Mouse (Mus musculus) retina, postnatal 7 days (tissue): Measurements from ENCODE around the gene Zcchc7.
"Not testable (repeated sequence)": the region's sequence is repeated elsewhere in the genome, so short reads cannot be mapped to it uniquely, and the experiment has no call there.

Experiments used
- DNase-seq: peaks from one replicate; pipeline ENCODE4 v3.0.0-alpha.2; 2012; ENCODE audit warnings: low read depth, low spot score

Gene Zcchc7

DNA sequence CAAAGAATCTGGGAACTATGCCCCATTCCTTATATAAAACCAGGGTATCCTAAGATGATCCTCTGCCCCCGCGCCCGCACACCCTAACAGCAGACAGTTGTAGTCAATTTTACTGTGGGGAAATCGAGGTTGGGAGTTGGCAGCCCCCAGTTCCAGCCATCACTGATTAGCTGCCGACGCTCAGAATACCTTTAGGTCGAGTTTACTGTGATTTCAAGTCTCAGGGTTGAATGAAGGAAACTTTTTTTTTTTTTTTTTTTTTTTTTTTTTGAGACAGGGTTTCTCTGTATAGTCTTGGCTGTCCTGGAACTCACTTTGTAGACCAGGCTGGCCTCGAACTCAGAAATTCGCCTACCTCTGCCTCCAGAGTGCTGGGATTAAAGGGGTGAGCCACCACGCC lies 1.5 kb downstream of the Zcchc7 start:
- not testable (repeated sequence) for DNase-seq

DNA sequence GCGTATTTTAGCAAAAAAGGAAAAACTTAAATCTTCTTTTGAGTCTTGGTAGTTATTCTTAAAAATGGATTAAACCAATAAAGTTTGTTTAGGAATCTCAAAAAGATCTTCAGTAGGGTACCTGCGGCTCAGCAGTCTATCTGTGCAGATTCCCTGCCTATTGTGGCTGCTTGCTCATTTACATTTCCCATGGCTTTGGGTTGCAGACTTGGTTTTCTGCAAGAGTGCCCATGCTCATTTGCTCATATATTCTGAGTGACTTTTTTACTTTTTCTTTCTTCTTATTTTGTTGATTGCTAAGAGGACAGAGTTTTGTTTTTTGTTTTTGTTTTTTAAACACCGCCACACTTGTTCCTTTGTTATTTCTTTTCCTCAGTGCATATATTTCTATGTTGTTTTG lies 19.2 kb downstream of the Zcchc7 start:
- DNase-seq, result no peak

DNA sequence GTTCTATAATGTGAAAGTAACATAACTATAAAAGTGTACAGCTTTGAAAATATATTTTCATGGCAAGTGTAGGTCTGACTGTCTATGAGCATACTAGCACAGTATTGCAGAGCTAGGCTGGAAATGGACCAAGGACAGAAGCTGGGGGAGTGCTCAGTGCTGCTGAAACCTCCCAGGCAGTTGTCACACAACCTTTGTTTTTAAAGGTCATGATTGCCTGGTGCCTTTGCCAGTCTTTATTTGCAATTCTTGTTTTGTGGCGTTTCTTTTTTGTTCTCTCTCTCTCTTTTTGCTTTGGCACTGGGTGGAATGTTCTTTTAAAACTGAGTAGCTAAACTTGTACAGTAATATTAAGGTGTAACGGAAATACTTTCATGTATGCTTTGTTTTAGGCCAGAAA lies 21.0 kb downstream of the Zcchc7 start:
- no peak for DNase-seq

DNA sequence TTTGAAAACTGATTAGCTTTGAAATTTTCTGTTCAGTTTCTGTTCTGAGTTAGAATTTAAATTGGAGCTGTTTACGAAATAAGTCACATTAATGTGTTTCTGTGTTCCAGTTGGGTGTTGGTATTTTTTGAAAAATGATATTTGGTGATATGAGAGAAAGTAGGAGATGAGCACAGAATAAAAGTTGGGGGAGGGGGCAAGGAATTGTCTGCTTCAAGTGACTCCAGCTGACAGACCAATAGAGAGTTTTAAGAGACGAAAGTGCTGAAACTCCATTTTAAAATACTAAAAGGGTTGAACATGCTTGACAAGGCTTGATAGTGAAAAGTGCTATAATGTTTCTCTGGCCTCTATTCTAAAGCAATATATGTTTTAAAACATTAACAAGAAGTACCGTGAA lies 21.4 kb downstream of the Zcchc7 start:
- DNase-seq, result no peak

DNA sequence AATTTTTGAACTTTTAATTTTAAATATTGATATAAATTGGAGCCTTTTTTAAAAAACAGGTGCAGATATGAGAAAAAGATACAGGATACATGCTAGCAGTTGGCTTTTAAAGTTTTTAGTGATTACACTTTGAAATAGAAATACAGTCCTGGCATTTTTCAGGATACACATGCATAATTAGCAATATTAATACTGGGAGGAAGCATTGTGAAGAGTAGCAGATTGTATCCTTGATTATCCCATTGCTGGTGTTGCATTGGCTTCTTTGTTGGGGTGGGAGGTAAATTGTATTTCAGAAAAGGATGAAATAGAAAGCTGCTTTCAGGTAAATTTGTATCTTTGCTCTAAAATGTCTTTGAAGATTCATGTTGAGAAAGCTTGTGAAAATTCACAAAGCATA lies 22.0 kb downstream of the Zcchc7 start:
- no peak for DNase-seq

DNA sequence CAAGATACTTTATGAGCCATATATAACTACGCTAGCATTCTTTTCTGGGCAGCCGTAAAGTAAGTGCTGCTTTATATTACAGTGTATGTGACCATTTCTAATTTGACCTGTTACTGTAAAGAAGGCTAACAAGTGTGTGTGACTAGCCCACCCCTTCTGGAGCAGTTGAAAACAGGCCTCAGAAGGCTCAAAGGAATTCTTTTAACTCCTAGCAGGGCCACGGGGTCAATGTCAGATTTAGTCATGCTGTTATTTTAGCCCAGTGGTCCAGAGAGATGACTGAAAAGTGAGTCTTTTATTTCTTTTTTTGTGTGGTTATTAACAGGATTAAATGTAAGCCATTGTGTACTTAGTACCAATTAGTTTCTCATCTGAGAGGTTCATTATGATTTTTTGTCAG lies 22.6 kb downstream of the Zcchc7 start:
- DNase-seq, result no peak

DNA sequence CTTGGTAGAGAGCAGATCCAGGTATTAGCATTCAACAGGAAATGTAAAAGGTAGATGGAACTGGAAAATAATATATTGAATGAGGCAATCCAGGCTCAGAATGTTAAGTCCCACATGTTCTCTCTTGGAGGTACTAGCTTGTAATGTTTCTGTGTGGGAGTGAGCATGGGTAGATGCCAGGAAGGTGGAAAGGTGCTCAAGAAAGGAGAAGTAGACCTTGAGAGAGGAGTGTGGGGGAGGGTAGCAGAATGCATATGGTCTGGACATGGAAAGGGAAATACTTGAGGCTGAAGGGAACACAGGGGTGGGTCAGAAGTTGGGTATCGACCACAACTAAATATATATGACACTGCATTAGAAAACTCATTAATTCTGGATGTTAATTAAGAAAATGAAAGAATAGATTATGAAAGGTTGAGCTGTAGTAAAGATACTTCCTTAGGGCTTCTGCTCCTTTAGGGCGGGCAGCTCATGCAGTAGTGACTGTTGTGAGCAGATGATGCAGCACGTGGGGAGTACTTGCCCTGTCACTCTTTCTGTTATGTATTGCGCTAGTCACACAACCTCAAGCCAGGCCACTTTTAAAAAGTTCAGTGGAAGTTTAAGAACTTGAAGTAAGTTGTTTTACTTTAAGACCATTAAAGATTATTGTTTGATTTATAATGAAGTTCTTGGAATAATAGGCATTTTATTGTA lies 24.9 kb downstream of the Zcchc7 start:
- no peak for DNase-seq

DNA sequence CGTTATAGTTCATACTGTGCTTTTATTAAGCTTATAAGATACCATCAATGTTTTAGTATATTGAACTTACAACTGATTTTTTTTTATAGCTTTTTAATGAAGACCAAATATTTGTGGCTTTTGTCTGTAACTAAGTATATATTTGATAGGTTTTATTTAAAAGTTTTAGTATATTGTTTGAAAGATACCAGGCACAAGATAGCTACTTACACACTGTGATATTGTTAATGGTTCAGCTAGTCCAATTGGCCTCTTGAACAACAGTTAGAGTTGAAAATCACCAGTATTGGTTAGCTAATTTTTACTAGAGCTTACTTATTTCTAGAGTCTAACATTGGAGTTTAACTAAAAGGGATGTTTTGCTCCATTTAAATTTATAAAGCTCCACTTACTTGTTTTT lies 25.8 kb downstream of the Zcchc7 start:
- DNase-seq, result no peak

DNA sequence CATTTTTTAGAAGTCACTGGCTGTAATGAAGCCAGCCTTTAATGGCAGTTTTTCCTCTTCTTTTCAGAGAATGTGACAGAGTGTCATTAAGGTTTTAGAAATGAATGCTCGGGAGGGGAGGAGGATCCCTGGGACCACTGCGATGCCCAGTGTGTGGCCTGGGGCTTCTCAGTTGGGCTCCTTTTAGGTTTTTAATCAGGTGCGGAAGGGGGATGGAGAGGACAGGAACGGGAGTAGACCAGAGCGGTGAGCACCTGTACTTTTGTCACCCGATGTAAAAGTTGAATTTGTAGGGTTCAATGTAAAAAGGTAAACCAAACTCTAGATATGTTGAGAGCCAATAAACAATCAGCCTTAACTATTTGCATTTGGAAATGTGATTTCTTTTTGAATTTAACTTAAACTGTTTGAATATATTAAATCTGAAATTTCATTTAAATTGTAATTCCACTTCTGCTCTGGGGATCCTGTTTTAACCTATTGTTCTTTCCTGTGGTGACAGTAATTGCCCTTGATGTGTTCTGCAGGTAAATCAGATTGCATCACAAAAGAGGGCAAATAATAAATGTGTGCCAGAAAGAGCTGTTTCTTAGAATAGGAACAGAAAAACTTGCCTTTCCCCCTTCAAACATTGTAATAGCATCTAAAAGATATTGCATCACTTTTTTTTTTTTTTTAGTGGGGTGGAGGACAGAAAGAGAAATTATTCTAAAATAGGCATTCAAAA lies 28.1 kb downstream of the Zcchc7 start:
- DNase-seq, result no peak

DNA sequence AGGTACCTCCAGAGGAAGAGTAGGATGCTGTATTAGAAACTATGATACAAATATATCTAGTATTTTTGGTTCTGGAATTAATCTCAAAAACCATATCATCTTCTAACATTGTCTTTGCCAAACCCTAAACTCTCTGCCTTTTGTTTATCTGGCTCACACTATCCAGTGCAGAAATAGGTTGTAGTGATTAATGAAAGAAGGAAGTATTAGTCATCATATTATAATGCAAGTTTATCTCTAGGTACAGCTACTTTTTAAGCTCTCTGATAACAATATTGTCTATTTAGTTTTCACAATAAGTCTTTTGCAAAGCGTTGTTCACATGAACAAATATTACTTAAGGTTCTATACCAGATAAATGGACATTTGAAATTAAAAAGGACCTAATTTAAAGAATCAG lies 57.2 kb downstream of the Zcchc7 start:
- no peak for DNase-seq

DNA sequence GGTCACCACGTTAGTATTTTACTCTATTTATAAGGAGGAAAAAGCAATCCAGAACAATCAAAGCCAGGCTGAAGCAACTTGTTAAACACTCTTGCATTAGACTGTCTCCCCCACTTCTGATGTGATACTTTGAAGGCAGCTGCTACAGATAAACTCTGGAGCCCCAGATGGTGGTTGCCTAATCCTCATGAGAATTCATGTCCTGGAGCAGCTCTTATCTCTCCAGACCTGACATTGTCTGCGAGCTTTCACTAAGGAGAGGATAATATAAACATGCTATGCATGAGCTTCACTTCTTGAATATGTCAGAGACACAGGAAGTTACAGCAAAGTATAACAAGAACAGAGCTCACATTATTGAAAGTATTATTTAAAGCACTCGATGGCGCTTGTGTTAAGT lies 58.1 kb downstream of the Zcchc7 start:
- DNase-seq, result peak; percentile 11

DNA sequence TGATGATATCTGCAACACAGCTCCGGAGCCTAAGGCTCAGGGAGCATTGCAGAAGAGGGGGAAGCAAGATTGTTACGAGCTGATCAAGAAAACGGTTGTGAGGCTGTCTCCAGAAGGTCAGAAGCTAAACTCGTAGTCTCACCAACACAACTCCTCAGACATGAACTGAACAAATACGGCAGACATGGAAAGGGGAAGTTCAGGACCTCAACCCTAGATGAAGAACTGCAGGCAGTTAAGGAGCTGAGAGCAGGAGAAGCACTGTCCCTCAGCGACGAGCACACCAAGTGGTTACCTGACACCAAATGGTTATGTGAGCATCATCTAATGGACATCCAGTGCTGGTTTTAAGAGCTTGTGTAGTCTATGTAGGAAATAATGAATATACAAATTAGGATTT lies 60.9 kb downstream of the Zcchc7 start:
- DNase-seq, result no peak

DNA sequence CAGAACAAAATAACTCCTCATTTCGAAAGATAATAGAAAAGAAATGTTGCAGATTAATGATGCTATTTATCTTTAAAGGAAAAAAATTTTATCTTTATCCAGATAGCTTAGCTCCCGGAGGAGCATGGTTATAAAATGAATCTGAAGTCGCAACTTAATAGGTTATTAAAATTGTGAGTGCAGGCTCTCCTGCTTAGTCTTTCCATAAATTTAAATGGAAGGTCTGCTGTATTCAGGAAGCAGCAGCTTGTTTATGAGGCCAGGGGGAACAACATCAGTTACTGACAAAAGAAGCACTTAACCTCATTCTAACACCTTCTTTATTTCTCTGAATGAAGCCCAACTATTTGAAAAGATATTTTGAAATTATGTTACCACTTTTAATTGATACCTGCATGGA lies 74.9 kb downstream of the Zcchc7 start:
- DNase-seq, result no peak

DNA sequence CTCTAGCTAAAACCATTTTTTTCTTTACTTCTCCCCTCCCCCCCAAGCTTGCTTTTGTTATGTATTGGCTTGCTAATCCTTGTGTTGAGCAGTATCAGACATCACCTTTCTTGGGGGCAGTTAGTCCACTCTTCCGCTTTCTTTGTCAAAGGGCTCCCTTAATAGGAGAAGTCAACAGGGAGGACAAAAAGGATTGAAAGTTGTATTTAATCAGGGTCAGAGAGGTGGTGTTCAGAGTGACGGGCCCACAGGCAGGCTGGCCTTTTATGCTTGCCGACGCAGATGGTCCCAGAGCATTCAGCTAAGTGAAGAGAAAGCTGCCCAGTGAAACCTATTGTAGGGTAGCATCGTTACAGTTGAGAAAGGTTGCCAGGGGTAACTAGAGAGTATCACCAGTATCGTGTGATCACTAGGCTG lies 96.2 kb downstream of the Zcchc7 start:
- no peak for DNase-seq

DNA sequence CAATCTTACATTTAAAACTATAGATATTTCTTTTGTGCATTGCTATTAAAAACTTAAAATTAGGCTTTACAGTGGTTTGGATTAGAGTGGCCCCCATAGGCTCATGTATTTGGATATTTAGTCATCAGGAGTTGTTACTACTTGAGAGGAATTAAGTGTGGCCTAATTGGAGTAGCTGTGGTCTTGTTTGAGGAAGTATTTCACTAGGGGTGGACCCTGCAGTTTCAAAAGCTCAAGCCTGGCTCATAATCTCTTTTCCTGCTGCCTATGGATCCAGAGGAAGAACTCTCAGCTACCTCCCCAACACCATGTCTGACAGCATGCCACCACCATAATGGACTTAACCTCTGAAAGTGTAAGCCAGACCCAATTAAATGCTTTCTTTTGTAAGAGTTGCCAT lies 115.9 kb downstream of the Zcchc7 start:
- DNase-seq, result no peak

DNA sequence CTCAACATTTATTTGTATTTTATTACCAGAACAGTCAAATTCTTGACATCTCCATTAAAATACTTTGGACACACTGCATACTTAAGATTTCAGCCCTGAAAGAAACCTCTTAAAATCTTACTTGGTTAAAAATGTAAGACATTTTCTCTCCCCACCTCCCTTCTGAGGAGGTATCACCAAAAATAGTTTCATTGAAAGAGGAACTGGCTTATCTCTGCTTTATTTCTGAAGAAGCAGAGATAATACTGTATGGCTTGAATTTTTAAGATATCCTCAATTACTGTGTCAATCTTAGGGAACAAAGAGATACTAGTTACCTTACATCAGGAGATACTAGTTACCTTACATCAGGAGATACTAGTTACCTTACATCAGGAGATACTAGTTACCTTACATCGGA lies 116.4 kb downstream of the Zcchc7 start:
- no peak for DNase-seq

DNA sequence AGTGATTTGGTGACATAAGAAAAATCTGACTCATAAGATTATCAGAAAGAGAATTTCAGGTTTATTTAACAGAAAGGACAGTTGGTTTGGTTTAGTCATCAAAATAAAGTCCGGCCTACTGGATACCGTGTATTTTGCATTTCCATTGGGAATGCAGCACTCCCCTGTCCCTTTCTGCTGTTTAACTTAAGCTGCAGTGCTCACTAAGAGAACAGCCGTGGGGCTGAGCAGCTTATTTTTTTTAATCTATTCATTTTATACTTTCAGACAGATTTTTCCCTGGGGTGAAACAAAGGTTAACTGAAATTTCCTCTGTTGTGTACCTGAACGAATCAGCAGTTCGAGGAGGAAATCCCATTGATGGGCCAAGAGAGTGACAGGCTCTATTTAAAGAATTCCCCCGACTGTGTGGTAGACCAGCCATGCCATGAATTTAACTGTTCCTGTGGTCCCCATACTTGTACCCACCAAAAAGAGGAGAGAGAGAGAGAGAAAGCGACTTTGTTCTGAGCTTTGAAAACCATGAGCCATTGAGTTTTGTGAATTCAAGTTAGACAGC lies 124.5 kb downstream of the Zcchc7 start:
- DNase-seq, result no peak

DNA sequence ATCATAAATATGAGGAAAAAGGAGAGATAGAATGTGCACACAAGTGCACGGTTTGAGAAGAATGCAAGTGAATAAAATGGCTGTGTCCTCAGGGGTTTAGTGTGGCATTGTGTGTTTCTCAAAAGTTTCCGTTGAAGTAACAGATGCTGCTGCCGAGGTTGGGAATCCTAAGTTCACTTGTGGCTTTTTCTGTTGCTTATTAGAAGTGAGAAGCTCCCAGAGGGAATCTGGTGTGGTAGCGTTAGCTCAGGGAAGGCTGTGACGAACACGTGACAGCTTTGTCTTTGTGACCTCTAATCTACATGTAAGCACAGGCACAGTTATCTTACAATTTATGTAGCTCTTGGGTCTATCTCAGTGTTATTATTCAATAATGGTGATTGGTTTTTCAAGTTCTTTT lies 130.5 kb downstream of the Zcchc7 start:
- DNase-seq, result no peak

DNA sequence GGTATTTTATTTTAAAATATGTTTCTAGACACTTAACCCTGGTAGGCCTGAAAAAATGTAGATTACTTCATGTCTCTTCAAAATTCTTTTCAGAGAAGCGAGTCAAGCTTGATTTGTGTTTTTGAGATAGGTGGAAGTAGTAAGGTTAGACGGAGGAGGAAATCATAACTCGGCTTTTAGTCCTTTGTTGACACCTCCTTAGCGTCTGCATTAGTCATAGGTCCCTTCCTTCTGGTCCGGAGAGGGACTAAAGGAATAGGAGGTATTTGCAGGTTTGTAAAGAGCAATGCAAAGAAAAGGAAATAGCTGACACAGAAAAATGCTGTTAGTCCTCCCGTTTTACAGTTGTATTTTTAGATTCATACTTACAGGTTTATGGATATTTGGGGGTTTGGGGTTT lies 135.7 kb downstream of the Zcchc7 start:
- no peak for DNase-seq

DNA sequence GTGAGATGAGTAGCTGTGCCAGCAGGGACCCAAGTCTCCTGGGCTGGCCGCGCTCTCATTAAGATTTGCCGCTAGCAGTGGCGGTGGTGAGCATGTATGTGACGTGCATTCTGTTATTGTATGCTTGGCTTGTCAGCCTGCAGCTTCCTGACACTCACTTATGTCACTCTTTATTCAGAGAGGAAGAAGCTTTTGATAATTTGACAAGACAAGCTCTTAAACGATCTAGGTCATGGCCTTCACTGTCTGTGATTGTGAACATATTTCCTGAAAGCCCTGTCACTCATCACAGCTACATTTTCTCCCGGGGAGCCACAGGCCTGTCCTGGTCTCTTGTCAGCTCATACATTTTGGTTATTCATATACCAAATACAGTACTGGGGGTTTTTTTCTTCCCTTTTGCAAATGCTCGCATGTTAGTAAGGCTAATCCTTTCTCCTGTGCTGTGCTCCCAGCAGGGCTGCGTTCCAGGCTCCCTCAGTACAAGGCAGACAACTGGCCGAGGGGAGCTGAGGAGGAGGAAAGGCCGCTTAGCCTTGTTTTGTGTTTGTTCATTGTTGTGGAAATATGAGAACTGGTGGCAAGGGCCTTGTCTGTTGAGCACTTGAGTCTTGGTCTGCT lies 150.1 kb downstream of the Zcchc7 start:
- peak; percentile 21 for DNase-seq

DNA sequence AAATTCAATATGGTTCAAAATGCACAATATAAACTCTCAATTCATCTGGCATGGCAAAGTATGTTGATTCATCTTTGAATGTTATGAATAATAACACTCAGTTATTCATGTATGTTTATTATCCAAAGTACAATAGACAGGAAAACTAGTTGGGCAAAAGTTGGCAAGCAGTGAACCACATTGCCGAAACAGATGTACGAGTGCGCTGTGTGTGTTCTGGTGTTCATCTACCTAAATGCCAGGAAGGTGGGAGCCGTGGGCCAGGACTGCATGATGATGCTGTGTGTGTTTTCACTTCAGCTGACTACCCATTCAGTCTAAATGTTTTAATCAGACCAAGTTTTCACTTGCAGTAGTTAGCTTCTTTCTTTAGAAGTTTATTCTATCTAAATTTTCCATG lies 150.7 kb downstream of the Zcchc7 start:
- DNase-seq, result no peak

DNA sequence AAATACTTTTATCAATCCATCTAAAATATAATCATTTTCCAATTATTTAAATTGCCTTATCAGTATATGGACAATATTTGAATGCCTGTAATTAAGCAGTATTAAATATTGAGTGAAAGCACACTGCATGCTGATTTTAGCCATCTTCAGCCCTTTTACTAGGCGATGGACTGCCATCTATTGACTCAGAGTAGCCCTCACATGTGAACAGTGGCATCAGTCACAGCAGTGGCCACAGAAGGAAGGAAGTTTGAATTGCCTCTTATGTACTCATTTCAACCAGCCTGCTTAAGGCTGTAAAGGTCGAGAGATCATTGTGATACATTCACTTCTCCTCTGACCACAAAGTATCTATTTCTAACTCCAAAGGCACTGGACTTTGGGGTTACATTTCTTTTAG lies 154.4 kb downstream of the Zcchc7 start:
- DNase-seq, result peak; percentile 16

DNA sequence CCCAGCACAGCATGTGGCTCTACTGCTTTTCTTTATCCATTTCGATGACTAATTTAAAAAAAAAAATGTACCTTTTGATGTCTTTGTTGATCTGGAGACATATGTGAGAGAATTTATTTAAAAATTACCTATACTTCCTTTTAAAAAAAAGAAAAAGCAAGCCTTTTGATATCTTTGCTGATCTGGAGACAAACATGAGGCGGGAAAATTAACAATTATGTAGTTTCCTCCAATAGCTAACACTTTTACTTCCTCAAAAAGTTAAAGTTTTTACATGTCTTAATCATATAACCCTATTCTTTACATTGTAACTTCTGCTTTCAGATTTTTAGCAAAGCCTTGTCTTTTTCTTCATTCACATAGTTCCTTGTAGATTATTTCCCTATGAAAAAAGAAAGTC lies 155.2 kb downstream of the Zcchc7 start:
- DNase-seq, result no peak
